8 mouse cellular contexts compared by ENCODE assay signal in genomic region chr11:54067996-54068519, GRCm38 (mm10). TPM values are rescaled to one million over a fixed set of nuclear protein-coding genes. Genes with fewer than 3 reads are reported as not detected.
DNase-seq lines count a peak whose midpoint lies in the region; ATAC-seq and TF ChIP-seq lines count a peak whose summit lies in the region.

No protein-coding gene starts in this region.

- DNase-seq in heart, postnatal 36 days, result no peak
- DNase-seq in midbrain, embryonic 14.5 days, result no peak
- no peak for DNase-seq in spleen, postnatal 4 days (ENCODE audit: low spot score in 2 of 2)
- DNase-seq in cerebellum, adult 9-11 months, result no peak
- DNase-seq in kidney, postnatal 10 days, result no peak

- H3K27me3 ChIP-seq in heart, embryonic 12.5 days (replicated peaks), result peaks cover 77% of the 10 kb centered on the region
- H3K27me3 ChIP-seq in hindbrain, embryonic 16.5 days (replicated peaks; ENCODE audit: control insufficient read depth, insufficient read depth, low read length), result no peaks in the 10 kb centered on the region
- H3K27me3 ChIP-seq in midbrain, embryonic 14.5 days (ENCODE audit: control insufficient read depth, insufficient read depth, low read length), result peaks cover 8% of the 10 kb centered on the region; the same call in 1 of the 2 replicates

- no peak for TF ChIP-seq CTCF in cortical plate, adult 2 months (IDR thresholded peaks at IDR 0.05; ENCODE audit: extremely low read depth, insufficient read depth, low read length)

- H3K36me3 ChIP-seq in heart, embryonic 12.5 days, result no peaks in the 10 kb centered on the region
- H3K36me3 ChIP-seq in hindbrain, embryonic 16.5 days (ENCODE audit: control insufficient read depth, insufficient read depth, low read length), result no peaks in the 10 kb centered on the region
- H3K36me3 ChIP-seq in midbrain, embryonic 14.5 days (ENCODE audit: control insufficient read depth, insufficient read depth, low read length), result no peaks in the 10 kb centered on the region

- WGBS in heart, embryonic 12.5 days, result 31% methylated on average over 4 of the region's 4 CpGs
- WGBS in hindbrain, embryonic 16.5 days, result 37% methylated on average over 4 of the region's 4 CpGs
- WGBS in midbrain, embryonic 14.5 days, result 24% methylated on average over 4 of the region's 4 CpGs

- no peak for ATAC-seq in heart, embryonic 12.5 days (ENCODE audit: insufficient number of reproducible peaks, low FRiP score)
- ATAC-seq in hindbrain, embryonic 16.5 days, result no peak
- no peak for ATAC-seq in midbrain, embryonic 14.5 days (ENCODE audit: low FRiP score, low TSS enrichment)

- H3K9me3 ChIP-seq in heart, embryonic 12.5 days (replicated peaks), result no peaks in the 10 kb centered on the region
- H3K9me3 ChIP-seq in hindbrain, embryonic 16.5 days (ENCODE audit: control insufficient read depth, low read length), result no peaks in the 10 kb centered on the region
- H3K9me3 ChIP-seq in midbrain, embryonic 14.5 days (ENCODE audit: control insufficient read depth, low read length), result no peaks in the 10 kb centered on the region

- peak overlapping the region; percentile 76 for H3K4me2 ChIP-seq in heart, embryonic 12.5 days
- H3K4me2 ChIP-seq in hindbrain, embryonic 16.5 days (ENCODE audit: low read length), result peak overlapping the region; percentile 91
- peak overlapping the region; percentile 90 for H3K4me2 ChIP-seq in midbrain, embryonic 14.5 days (ENCODE audit: low read length)

- intact Hi-C loops in heart, postnatal 36 days (cut with DNase I), result no loop called here

- peak overlapping the region; percentile 55; the same call in 1 of the 2 replicates for H3K4me3 ChIP-seq in heart, embryonic 12.5 days
- peak overlapping the region; percentile 35 for H3K4me3 ChIP-seq in cortical plate, adult 2 months (ENCODE audit: insufficient read depth, low read length)
- peak overlapping the region; percentile 57 for H3K4me3 ChIP-seq in hindbrain, embryonic 16.5 days (ENCODE audit: low read length)
- H3K4me3 ChIP-seq in midbrain, embryonic 14.5 days (replicated peaks; ENCODE audit: low read depth, low read length), result peak overlapping the region; percentile 53

- H3K9ac ChIP-seq in heart, embryonic 12.5 days, result no peak overlapping the region
- H3K9ac ChIP-seq in hindbrain, embryonic 16.5 days (ENCODE audit: low read depth, low read length), result peak overlapping the region; percentile 23; the same call in 1 of the 2 replicates
- H3K9ac ChIP-seq in midbrain, embryonic 14.5 days (replicated peaks; ENCODE audit: low read length), result peak overlapping the region; percentile 57; the same call in 1 of the 2 replicates

- no peak for TF ChIP-seq POLR2A in cortical plate, adult 2 months (IDR thresholded peaks at IDR 0.05; ENCODE audit: extremely low read depth, insufficient read depth, low read length)

- peaks cover 50% of the 10 kb centered on the region for H3K4me1 ChIP-seq in heart, embryonic 12.5 days (replicated peaks)
- no peaks in the 10 kb centered on the region for H3K4me1 ChIP-seq in cortical plate, adult 2 months (ENCODE audit: control insufficient read depth, insufficient read depth, low read length)
- H3K4me1 ChIP-seq in hindbrain, embryonic 16.5 days (ENCODE audit: control insufficient read depth, insufficient read depth, low read depth, low read length), result peaks cover 13% of the 10 kb centered on the region
- peaks cover 14% of the 10 kb centered on the region; the same call in 1 of the 2 replicates for H3K4me1 ChIP-seq in midbrain, embryonic 14.5 days (ENCODE audit: control insufficient read depth, insufficient read depth, low read length)

- no peak overlapping the region for H3K27ac ChIP-seq in heart, embryonic 12.5 days (ENCODE audit: poor library complexity, severe bottlenecking)
- peak overlapping the region; percentile 49 for H3K27ac ChIP-seq in cortical plate, adult 2 months (ENCODE audit: insufficient read depth, low read length)
- no peak overlapping the region for H3K27ac ChIP-seq in hindbrain, embryonic 16.5 days (ENCODE audit: low read depth, low read length)
- no peak overlapping the region for H3K27ac ChIP-seq in midbrain, embryonic 14.5 days (replicated peaks; ENCODE audit: low read depth, low read length)

RNA-seq across cellular contexts. Expression of gene Pdlim4, which starts 0.8 kb away (rescaled TPM):
- polyA plus RNA-seq in heart, embryonic 12.5 days (2016; fragmentation: Nextera tagmentation; extraction: Ambion mirVana), result 7.1 and 7.3 TPM in 2 replicates
- total RNA-seq in heart, postnatal 36 days (2021), result 10 to 100 TPM; 29.4 to 37.1 TPM
- 21.2 and 22.1 TPM in 2 replicates for polyA plus RNA-seq in cortical plate, adult 2 months (2012; rRNA removed)
- 37.4 and 38.4 TPM in 2 replicates for polyA plus RNA-seq in hindbrain, embryonic 16.5 days (2015; fragmentation: Nextera tagmentation; extraction: Ambion mirVana)
- polyA plus RNA-seq in midbrain, embryonic 14.5 days (2014; fragmentation: Nextera tagmentation; extraction: Ambion mirVana), result 21.4 and 25.0 TPM in 2 replicates

RNA-seq across cellular contexts. Expression of gene P4ha2, which starts 31.8 kb away (rescaled TPM):
- 56.5 and 62.1 TPM in 2 replicates for polyA plus RNA-seq in heart, embryonic 12.5 days (2016; fragmentation: Nextera tagmentation; extraction: Ambion mirVana)
- total RNA-seq in heart, postnatal 36 days (2021), result 10 to 100 TPM; 44.0 to 66.1 TPM
- 16.2 and 17.2 TPM in 2 replicates for polyA plus RNA-seq in cortical plate, adult 2 months (2012; rRNA removed)
- polyA plus RNA-seq in hindbrain, embryonic 16.5 days (2015; fragmentation: Nextera tagmentation; extraction: Ambion mirVana), result 12.3 and 15.1 TPM in 2 replicates
- 6.5 and 10.5 TPM in 2 replicates for polyA plus RNA-seq in midbrain, embryonic 14.5 days (2014; fragmentation: Nextera tagmentation; extraction: Ambion mirVana)

RNA-seq across cellular contexts. Expression of gene Slc22a4, which starts 40.2 kb away (rescaled TPM):
- 4.0 and 4.3 TPM in 2 replicates for polyA plus RNA-seq in heart, embryonic 12.5 days (2016; fragmentation: Nextera tagmentation; extraction: Ambion mirVana)
- 1 to 10 TPM; 4.2 to 4.6 TPM for total RNA-seq in heart, postnatal 36 days (2021)
- polyA plus RNA-seq in cortical plate, adult 2 months (2012; rRNA removed), result 6.8 and 7.6 TPM in 2 replicates
- polyA plus RNA-seq in hindbrain, embryonic 16.5 days (2015; fragmentation: Nextera tagmentation; extraction: Ambion mirVana), result 4.9 and 7.2 TPM in 2 replicates
- polyA plus RNA-seq in midbrain, embryonic 14.5 days (2014; fragmentation: Nextera tagmentation; extraction: Ambion mirVana), result 2.5 TPM in 2 replicates
